Mouse (Mus musculus): ENCODE data around the gene 2310079G19Rik.

The 2310079G19Rik gene

GRCm38 (mm10) chr16:88627566-88627965, at the start of gene 2310079G19Rik:
Gene 2310079G19Rik (minus strand): TSS chr16:88627666.
- DNase-seq, result no peak

- no peak for DNase-seq
These were observed 44.1 kb upstream of the 2310079G19Rik start, which contains the start of gene Krtap27-1 for GRCm38 (mm10) chr16:88671571-88671970. Gene Krtap27-1 (minus strand): TSS chr16:88671671.

- peak; percentile 3 for DNase-seq
These were observed 30.0 kb upstream of the 2310079G19Rik start for GRCm38 (mm10) chr16:88657426-88657825.

GRCm38 (mm10) chr16:88651952-88652351, 24.5 kb upstream of the 2310079G19Rik start:
- DNase-seq, result no peak

- DNase-seq, result no peak
These were observed 23.6 kb upstream of the 2310079G19Rik start for GRCm38 (mm10) chr16:88651082-88651481.

GRCm38 (mm10) chr16:88647358-88647846, 19.9 kb upstream of the 2310079G19Rik start, which contains the start of gene Krtap26-1:
Gene Krtap26-1 (minus strand): TSS chr16:88647796.
- no peak for DNase-seq

GRCm38 (mm10) chr16:88646366-88647111, 19.1 kb upstream of the 2310079G19Rik start:
- DNase-seq, result no peak

GRCm38 (mm10) chr16:88640053-88640452, 12.6 kb upstream of the 2310079G19Rik start:
- DNase-seq, result no peak

- DNase-seq, result peak; percentile 7
These were observed 7.7 kb upstream of the 2310079G19Rik start for GRCm38 (mm10) chr16:88635142-88635541.

- DNase-seq, result no peak
These were observed 4.0 kb upstream of the 2310079G19Rik start for GRCm38 (mm10) chr16:88631474-88631873.

- no peak for DNase-seq
These were observed 14.8 kb downstream of the 2310079G19Rik start for GRCm38 (mm10) chr16:88612712-88613111.

- no peak for DNase-seq
These were observed 15.5 kb downstream of the 2310079G19Rik start, which contains the start of gene Krtap24-1 for GRCm38 (mm10) chr16:88611922-88612321. Gene Krtap24-1 (minus strand): TSS chr16:88612279.

GRCm38 (mm10) chr16:88604570-88604969, 22.9 kb downstream of the 2310079G19Rik start:
- no peak for DNase-seq

GRCm38 (mm10) chr16:88602464-88602863, 25.0 kb downstream of the 2310079G19Rik start:
- DNase-seq, result no peak

- DNase-seq, result no peak
These were observed 27.2 kb downstream of the 2310079G19Rik start for GRCm38 (mm10) chr16:88600303-88600702.

- no peak for DNase-seq
These were observed 27.8 kb downstream of the 2310079G19Rik start for GRCm38 (mm10) chr16:88599504-88600237.

GRCm38 (mm10) chr16:88592758-88593157, 34.7 kb downstream of the 2310079G19Rik start:
- DNase-seq, result no peak

GRCm38 (mm10) chr16:88583338-88583737, 44.1 kb downstream of the 2310079G19Rik start:
- no peak for DNase-seq
